Mouse (Mus musculus): ENCODE measurements around the gene H2-D1.

DNA sequence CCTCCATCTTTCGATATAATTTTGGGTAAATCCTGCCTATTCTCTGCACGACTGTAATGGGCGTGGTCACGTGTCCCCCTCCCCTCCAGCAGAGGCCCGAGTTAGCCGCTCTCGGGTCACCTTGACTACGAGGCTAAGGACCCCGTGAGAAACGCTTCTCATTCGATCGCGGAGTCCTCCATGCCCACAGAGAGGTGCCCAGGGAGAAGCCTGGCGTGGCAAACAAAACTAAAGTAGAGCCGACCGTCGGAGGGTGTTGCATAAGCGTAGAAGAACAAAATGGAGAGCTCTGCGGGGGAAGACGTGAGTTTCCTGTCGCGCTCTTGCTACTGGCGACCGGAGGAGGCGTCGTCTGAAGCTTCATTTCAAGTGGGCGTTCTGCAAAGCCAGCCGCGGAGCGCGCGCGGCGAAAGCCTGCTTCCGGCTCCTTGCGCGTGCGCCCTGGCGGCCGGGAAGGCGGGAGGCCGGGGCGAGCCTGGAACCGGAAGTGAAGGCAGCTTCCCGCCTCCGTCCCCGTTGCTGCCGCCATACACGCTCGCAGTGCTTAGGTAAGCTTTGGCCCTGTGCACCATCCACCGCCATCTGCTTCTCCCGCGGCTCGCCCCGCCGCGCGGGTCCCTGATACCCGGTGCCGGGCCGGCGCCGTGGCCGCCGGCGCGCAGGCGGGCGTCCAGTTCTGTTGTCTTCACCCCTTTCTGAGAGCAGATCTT lies 21.1 kb upstream of the H2-D1 start, which contains the start of gene Ddx39b:
- no peak for TF ChIP-seq CTCF (conservative IDR thresholded peaks at IDR 0.05; ENCODE audit: insufficient read depth, insufficient read length, low read depth, low read length)
- peak; percentile 85 for TF ChIP-seq POLR2A (IDR thresholded peaks at IDR 0.05; ENCODE audit: low read depth, low read length)
